Mouse (Mus musculus): ENCODE results near the gene Esp22. TPM values are rescaled to one million over a fixed set of nuclear protein-coding genes. Genes with fewer than 3 reads are reported as not detected.
"Not testable (repeated sequence)": the region's sequence is repeated elsewhere in the genome, so short reads cannot be mapped to it uniquely, and the experiment has no call there.

Esp22 gene
- total RNA-seq (2022): not detected

GRCm38 (mm10) chr17:39095034-39095433 lies at the start of gene Esp22:
Gene Esp22, plus strand, starts transcription at chr17:39095334.
- DNase-seq (ENCODE audit: low spot score in 2 of 2): no peak

GRCm38 (mm10) chr17:39063641-39064040 lies 31.5 kb upstream of the Esp22 start:
- DNase-seq (ENCODE audit: low spot score in 2 of 2): no peak

- DNase-seq (ENCODE audit: low spot score in 2 of 2): no peak
These were observed 18.2 kb upstream of the Esp22 start, which contains the start of gene Esp23 for GRCm38 (mm10) chr17:39076937-39077336. Gene Esp23, minus strand, starts transcription at chr17:39077037.

- DNase-seq (ENCODE audit: low spot score in 2 of 2): not testable (repeated sequence)
These were observed 12.0 kb downstream of the Esp22 start for GRCm38 (mm10) chr17:39107126-39107525.

- DNase-seq (ENCODE audit: low spot score in 2 of 2): not testable (repeated sequence)
These were observed 34.0 kb downstream of the Esp22 start for GRCm38 (mm10) chr17:39129156-39129555.

Other genes with a start within 250 kb of the Esp22 start
- not detected for gene Esp24, start 58.6 kb upstream of the Esp22 start, total RNA-seq (2022)
- gene Gm21903, start 52.0 kb upstream of the Esp22 start, total RNA-seq (2022): not detected
- gene Esp23, start 18.3 kb upstream of the Esp22 start, total RNA-seq (2022): not detected